Comparison of ENCODE assay signal across 8 mouse cellular contexts in genomic region chr1:125760696-125761025, GRCm38 (mm10).
A peak's percentile ranks its signal among the peaks of the same experiment; 100 is the strongest.
DNase-seq lines count a peak whose midpoint lies in the region; ATAC-seq and TF ChIP-seq lines count a peak whose summit lies in the region.
"Had no signal": no experiment of that assay in that cellular context is flagged by ENCODE, and none has a peak within 500 bp of the region (broad histone marks: within the 10 kb centered on the region; RNA-seq: fewer than 3 reads in every experiment).

No protein-coding gene starts in this region.

- no peaks in the 10 kb centered on the region for H3K36me3 ChIP-seq in hindbrain, embryonic 13.5 days
- H3K36me3 ChIP-seq in hindbrain, embryonic 12.5 days: no peaks in the 10 kb centered on the region
- H3K36me3 ChIP-seq in liver, embryonic 12.5 days: no peaks in the 10 kb centered on the region
- H3K36me3 ChIP-seq: liver, embryonic 15.5 days had no signal

- H3K27ac ChIP-seq in hindbrain, embryonic 13.5 days: no peak overlapping the region
- no peak overlapping the region for H3K27ac ChIP-seq in hindbrain, embryonic 12.5 days
- no peak overlapping the region for H3K27ac ChIP-seq in layer of hippocampus, adult 2 months
- H3K27ac ChIP-seq in liver, embryonic 12.5 days: no peak overlapping the region
- H3K27ac ChIP-seq: liver, embryonic 15.5 days had no signal

- peak; percentile 20 for DNase-seq in brain, embryonic 18.5 days (ENCODE audit: low read depth, low spot score)
- peak; percentile 18 to 38 for DNase-seq in cerebellum, postnatal 25 days
- DNase-seq in layer of hippocampus, adult 2 months (ENCODE audit: low spot score in 2 of 2): peak; percentile 50 to 57
- DNase-seq in gastrocnemius, postnatal 36 days: no peak

- H3K9ac ChIP-seq in hindbrain, embryonic 13.5 days: no peak overlapping the region
- H3K9ac ChIP-seq in hindbrain, embryonic 12.5 days: no peak overlapping the region
- no peak overlapping the region for H3K9ac ChIP-seq in liver, embryonic 12.5 days
- H3K9ac ChIP-seq: liver, embryonic 15.5 days had no signal

- no peaks in the 10 kb centered on the region for H3K9me3 ChIP-seq in hindbrain, embryonic 13.5 days
- no peaks in the 10 kb centered on the region for H3K9me3 ChIP-seq in hindbrain, embryonic 12.5 days (replicated peaks)
- no peaks in the 10 kb centered on the region for H3K9me3 ChIP-seq in liver, embryonic 12.5 days (replicated peaks)
- H3K9me3 ChIP-seq: liver, embryonic 15.5 days had no signal

- intact Hi-C loops in gastrocnemius, postnatal 36 days (cut with DNase I): no loop called here

- H3K4me1 ChIP-seq in hindbrain, embryonic 13.5 days (replicated peaks): peaks cover 10% of the 10 kb centered on the region; the same call in 1 of the 2 replicates
- H3K4me1 ChIP-seq in hindbrain, embryonic 12.5 days: peaks cover 5% of the 10 kb centered on the region; the same call in 1 of the 2 replicates
- H3K4me1 ChIP-seq in liver, embryonic 12.5 days: no peaks in the 10 kb centered on the region

- 70% methylated on average over 5 of the region's 5 CpGs for WGBS in hindbrain, embryonic 13.5 days
- WGBS in hindbrain, embryonic 12.5 days: 78% methylated on average over 5 of the region's 5 CpGs
- WGBS in liver, embryonic 12.5 days (ENCODE audit: insufficient replicate concordance): 57% methylated on average over 5 of the region's 5 CpGs

- 0 out of 2 replicates have a peak, but pooled peaks have one; percentile 39 for ATAC-seq in hindbrain, embryonic 13.5 days (ENCODE audit: low FRiP score)
- ATAC-seq in hindbrain, embryonic 12.5 days (ENCODE audit: low FRiP score): no peak
- ATAC-seq in liver, embryonic 12.5 days: no peak

- no peaks in the 10 kb centered on the region for H3K27me3 ChIP-seq in hindbrain, embryonic 13.5 days
- H3K27me3 ChIP-seq in hindbrain, embryonic 12.5 days: no peaks in the 10 kb centered on the region
- no peaks in the 10 kb centered on the region for H3K27me3 ChIP-seq in liver, embryonic 12.5 days (replicated peaks)
- H3K27me3 ChIP-seq: liver, embryonic 15.5 days had no signal

- TF ChIP-seq CTCF in layer of hippocampus, adult 2 months (conservative IDR thresholded peaks at IDR 0.05): no peak

- H3K4me3 ChIP-seq in hindbrain, embryonic 13.5 days: no peak overlapping the region
- H3K4me3 ChIP-seq in hindbrain, embryonic 12.5 days: no peak overlapping the region
- peak overlapping the region; percentile 4; the same call in 1 of the 2 replicates for H3K4me3 ChIP-seq in layer of hippocampus, adult 2 months
- H3K4me3 ChIP-seq in liver, embryonic 12.5 days: no peak overlapping the region
- H3K4me3 ChIP-seq: liver, embryonic 15.5 days had no signal

- H3K4me2 ChIP-seq in hindbrain, embryonic 13.5 days: no peak overlapping the region
- no peak overlapping the region for H3K4me2 ChIP-seq in hindbrain, embryonic 12.5 days (replicated peaks)
- H3K4me2 ChIP-seq in liver, embryonic 12.5 days: no peak overlapping the region
- H3K4me2 ChIP-seq: liver, embryonic 15.5 days had no signal

Comparison
In these comparisons a context has a peak if more than half of its experiments do, and no peak if none do; other contexts are left out.
1. DNase-seq: peak in brain, embryonic 18.5 days (single experiment), cerebellum, postnatal 25 days (2 of 2) and layer of hippocampus, adult 2 months (2 of 2); none in gastrocnemius, postnatal 36 days (0 of 2).